Mouse (Mus musculus) A20 (cell line): ENCODE data around the gene Ptpn14.

ENCODE experiments used
- DNase-seq: peaks from one replicate; pipeline ENCODE4 v3.0.0-alpha.2; 2011; ENCODE audit warnings: low read depth, low spot score

Gene Ptpn14

GRCm38 (mm10) chr1:189767910-189768309, 39.8 kb downstream of the Ptpn14 start:
- DNase-seq = no peak

- DNase-seq = no peak
These were observed 42.4 kb downstream of the Ptpn14 start for GRCm38 (mm10) chr1:189770516-189770915.

GRCm38 (mm10) chr1:189772707-189773106, 44.6 kb downstream of the Ptpn14 start:
- DNase-seq = no peak

GRCm38 (mm10) chr1:189774778-189775177, 46.7 kb downstream of the Ptpn14 start:
- DNase-seq = no peak

- DNase-seq = no peak
These were observed 49.1 kb downstream of the Ptpn14 start for GRCm38 (mm10) chr1:189777207-189777606.

- DNase-seq = no peak
These were observed 50.3 kb downstream of the Ptpn14 start for GRCm38 (mm10) chr1:189778343-189778742.

- no peak for DNase-seq
These were observed 51.2 kb downstream of the Ptpn14 start for GRCm38 (mm10) chr1:189779226-189779625.

GRCm38 (mm10) chr1:189781721-189782345, 53.8 kb downstream of the Ptpn14 start:
- DNase-seq = peak; percentile 62

- no peak for DNase-seq
These were observed 54.6 kb downstream of the Ptpn14 start for GRCm38 (mm10) chr1:189782709-189783108.

- DNase-seq = no peak
These were observed 56.4 kb downstream of the Ptpn14 start for GRCm38 (mm10) chr1:189784503-189784902.

- DNase-seq = no peak
These were observed 58.8 kb downstream of the Ptpn14 start for GRCm38 (mm10) chr1:189786707-189787485.

GRCm38 (mm10) chr1:189789545-189789944, 61.5 kb downstream of the Ptpn14 start:
- DNase-seq = no peak

- no peak for DNase-seq
These were observed 62.6 kb downstream of the Ptpn14 start for GRCm38 (mm10) chr1:189790666-189791065.

GRCm38 (mm10) chr1:189791534-189792217, 63.6 kb downstream of the Ptpn14 start:
- peak; percentile 39 for DNase-seq

- peak; percentile 27 for DNase-seq
These were observed 64.6 kb downstream of the Ptpn14 start for GRCm38 (mm10) chr1:189792560-189793195.

GRCm38 (mm10) chr1:189798949-189799348, 70.9 kb downstream of the Ptpn14 start:
- peak; percentile 87 for DNase-seq

- DNase-seq = no peak
These were observed 72.3 kb downstream of the Ptpn14 start for GRCm38 (mm10) chr1:189800211-189800961.

- peak; percentile 86 for DNase-seq
These were observed 73.2 kb downstream of the Ptpn14 start for GRCm38 (mm10) chr1:189801303-189801702.

- no peak for DNase-seq
These were observed 74.5 kb downstream of the Ptpn14 start for GRCm38 (mm10) chr1:189802575-189802974.

GRCm38 (mm10) chr1:189803742-189804141, 75.7 kb downstream of the Ptpn14 start:
- DNase-seq = peak; percentile 39
